Mouse (Mus musculus) ES-Bruce4 (cell line): ENCODE data around the gene Dguok.

Experiments used
- CTCF ChIP-seq: IDR thresholded peaks from one replicate; pipeline ENCODE4 v1.8.1; 2011; ENCODE audit warnings: low read depth, low read length
- EP300 ChIP-seq: IDR thresholded peaks from 2 replicates; pipeline ENCODE4 v1.6.1; 2011; ENCODE audit warnings: low read depth, low read length; ENCODE audit not compliant: insufficient read depth
- POLR2A ChIP-seq: IDR thresholded peaks from one replicate; pipeline ENCODE4 v1.8.1; 2011; ENCODE audit warnings: low read length; ENCODE audit not compliant: insufficient read depth

DNA sequence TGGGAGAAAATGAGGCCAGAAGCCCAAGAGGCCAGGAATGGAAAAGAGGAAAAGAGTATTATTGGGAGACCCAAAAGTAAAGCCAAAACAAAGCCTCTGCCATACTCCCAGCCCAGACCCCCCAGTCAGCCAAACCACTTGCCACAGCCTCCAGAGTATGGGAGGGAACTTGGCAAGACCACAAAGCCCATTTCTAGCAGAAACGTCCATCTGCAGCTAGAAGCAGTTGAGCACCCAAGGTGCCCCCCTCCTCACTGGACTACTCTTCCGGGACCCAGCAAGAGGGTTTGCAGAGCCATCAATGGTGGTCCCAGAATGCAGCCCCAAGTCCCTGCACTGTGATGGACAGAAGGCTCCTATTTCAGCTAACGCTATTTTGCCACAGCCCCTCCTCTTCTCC lies 69.0 kb downstream of the Dguok start:
- TF ChIP-seq CTCF (no peak), POLR2A (no peak), EP300 (no peak)
